Mouse (Mus musculus) G1E-ER4 (cell line): ENCODE data around the gene Gm20388. TPM values are rescaled to one million over a fixed set of nuclear protein-coding genes. Genes with fewer than 3 reads are reported as not detected.

Experiments used
- GATA1 ChIP-seq: IDR thresholded peaks from one replicate; pipeline ENCODE4 v1.8.0; 2012; ENCODE audit warnings: low read length, inconsistent platforms
- polyA plus RNA-seq: library from polyadenylated mRNA; stranded (reverse); fragments of >175 nt; gene quantifications from 2 replicates; pipeline ENCODE4 v1.2.3, GENCODE M21; 2012

Gene Gm20388
- polyA plus RNA-seq, 1 experiment, result not detected

- TF ChIP-seq GATA1, result no peak
Observed at GRCm38 (mm10) chr8:121911987-121912386, 2001.3 kb downstream of the Gm20388 start.

DNA sequence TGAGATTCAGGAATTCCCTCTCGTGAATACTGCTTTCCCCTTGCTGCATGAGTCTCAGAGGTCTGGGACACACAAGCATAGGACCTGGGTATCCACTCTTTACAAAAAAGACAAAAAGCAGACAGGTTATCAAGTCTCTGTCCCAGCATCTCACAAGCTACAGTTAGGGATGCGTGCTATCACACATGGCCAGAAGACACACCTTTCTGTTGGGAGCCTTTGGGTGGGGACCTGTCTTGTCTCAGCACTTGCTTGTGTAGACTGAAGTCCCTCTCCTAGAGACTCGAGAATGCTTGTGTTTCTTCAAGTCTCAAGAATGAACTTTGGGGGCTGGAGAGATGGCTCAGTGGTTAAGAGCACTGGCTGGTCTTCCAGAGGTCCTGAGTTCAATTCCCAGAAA is 2002.2 kb downstream of the Gm20388 start:
- TF ChIP-seq GATA1, result no peak

DNA sequence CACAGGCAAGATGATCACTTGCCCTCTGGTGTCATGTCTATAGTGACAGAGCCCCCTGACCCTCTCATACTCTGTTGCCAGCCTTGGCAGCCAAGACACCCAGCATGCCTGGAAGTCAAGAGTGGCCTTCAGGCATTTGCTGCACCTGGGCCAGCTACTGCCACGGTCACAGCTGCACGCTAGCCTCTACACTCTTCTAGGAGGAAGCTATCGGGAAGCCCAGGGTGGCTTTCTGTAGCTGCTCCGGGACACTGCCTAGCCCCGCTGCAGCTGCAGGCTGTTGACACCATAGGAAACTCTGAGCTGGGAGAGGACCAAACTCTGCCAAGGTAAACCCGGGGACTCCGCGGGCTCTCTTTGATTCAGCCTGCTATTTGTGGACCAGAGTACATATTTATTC is 2002.7 kb downstream of the Gm20388 start:
- no peak for TF ChIP-seq GATA1

- no peak for TF ChIP-seq GATA1
Observed at GRCm38 (mm10) chr8:121919158-121919557, 2008.5 kb downstream of the Gm20388 start.

DNA sequence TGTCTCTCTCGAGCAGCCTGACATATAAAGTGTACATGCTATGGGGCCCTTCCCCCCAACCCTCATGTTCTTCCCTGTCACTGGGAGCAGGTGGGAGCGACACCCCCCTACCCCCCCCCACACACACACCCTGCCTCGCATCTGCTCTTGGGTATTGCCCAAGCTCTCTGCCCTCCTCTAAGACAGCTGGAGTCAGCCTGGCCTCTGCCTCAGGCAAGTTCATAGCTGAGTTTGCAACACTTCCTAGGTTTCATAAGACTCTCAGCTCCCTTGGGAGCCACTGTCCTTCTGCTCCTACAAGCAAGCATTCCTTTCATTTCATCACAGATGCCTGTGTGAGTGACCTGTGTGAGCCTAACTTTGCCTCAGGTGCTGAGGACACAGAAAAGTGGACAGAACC is 2009.1 kb downstream of the Gm20388 start:
- TF ChIP-seq GATA1, result no peak

GRCm38 (mm10) chr8:121921582-121921981 is 2010.9 kb downstream of the Gm20388 start:
- no peak for TF ChIP-seq GATA1

- TF ChIP-seq GATA1, result no peak
Observed at GRCm38 (mm10) chr8:121922101-121922500, 2011.5 kb downstream of the Gm20388 start.

- TF ChIP-seq GATA1, result no peak
Observed at GRCm38 (mm10) chr8:121924681-121925080, 2014.0 kb downstream of the Gm20388 start.

GRCm38 (mm10) chr8:121925624-121926023 is 2015.0 kb downstream of the Gm20388 start:
- no peak for TF ChIP-seq GATA1

GRCm38 (mm10) chr8:121926266-121926665 is 2015.6 kb downstream of the Gm20388 start:
- TF ChIP-seq GATA1, result no peak

GRCm38 (mm10) chr8:121927316-121927715 is 2016.7 kb downstream of the Gm20388 start:
- TF ChIP-seq GATA1, result no peak

DNA sequence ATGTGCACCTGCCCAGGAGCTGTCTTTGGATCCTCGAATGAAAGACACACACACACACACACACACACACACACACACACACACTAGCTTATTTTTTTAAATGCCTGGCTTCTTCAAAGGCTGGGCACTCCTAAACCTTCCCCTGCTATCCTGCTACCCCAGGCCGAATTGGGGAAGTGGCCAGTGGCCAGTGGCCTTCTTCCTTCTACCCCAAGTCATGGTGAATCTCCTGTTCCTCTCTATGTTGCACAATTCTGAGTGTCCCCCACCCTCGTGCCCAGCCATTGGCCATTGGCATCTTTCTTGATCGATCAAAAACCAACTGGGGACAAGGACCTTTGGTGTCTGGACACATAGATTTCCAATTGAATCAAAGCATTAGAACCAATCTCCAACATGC is 2019.4 kb downstream of the Gm20388 start:
- no peak for TF ChIP-seq GATA1

- no peak for TF ChIP-seq GATA1
Observed at GRCm38 (mm10) chr8:121931571-121931970, 2020.9 kb downstream of the Gm20388 start.

DNA sequence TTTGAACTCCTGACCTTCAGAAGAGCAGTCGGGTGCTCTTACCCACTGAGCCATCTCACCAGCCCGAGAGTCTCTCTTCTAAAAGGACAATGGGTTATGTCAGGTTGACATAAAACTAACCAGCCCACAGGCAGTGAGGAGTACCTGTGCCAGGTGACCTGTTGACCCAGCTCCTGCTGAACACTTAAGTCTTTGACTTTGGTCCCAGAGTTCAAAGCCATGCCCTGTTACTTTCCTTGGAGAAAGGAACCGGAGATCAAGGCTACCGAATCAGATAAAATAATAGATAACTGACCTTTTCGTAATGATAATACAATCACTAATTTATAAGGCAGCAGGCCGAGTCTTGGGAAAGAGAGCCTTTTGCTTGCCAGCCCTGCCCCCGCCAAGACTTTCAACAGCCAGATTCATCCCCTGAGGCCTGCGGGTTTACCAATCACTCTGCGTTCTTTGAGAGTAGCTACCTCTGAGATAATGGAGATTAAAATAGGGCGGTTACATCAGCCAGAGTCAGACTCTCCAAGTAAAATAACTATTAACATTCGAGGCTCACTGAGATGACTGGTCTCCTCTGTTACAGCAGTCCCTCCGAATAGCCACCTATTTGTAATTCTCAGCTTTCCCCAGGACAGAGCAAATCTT is 2021.5 kb downstream of the Gm20388 start:
- TF ChIP-seq GATA1, result no peak

DNA sequence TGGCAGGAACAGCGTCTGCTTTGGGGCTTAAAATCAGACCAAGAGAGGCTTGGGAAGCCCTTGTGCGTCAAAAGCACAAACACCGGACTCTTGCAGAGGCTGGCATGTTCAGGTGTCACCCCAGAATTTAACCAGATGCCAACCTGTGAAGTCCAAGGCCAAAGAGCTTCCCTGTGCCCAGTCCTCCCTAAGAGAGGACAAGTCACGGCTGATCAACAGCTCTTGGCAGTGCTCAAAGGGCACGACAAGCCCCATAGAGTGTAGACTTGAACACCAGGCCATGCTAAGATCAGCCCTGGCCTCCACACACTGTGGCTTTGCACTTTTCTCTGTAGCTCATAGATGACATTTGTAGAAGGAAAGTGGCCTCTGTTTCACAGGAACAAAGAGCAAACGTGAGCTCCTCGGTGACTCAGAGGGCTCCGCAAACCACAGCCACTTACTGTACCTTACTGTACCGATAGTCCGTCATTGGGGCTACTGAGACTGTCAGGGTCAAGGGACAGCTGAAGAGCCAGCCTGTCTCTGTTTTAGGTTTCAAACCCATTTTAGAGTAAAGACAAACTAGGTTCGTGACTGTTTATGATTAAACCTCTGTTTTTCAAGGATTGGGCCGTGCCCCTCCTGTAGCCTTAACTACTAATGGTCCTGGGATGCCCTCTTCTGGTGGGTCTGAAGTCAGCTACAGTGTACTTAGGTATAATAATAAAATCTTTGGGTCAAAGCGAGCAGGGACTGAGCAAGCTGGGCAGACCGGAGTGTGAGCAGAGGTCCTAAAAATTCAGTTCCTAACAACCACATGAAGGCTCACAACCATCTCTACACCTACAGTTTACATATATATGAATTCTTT is 2022.3 kb downstream of the Gm20388 start:
- no peak for TF ChIP-seq GATA1

DNA sequence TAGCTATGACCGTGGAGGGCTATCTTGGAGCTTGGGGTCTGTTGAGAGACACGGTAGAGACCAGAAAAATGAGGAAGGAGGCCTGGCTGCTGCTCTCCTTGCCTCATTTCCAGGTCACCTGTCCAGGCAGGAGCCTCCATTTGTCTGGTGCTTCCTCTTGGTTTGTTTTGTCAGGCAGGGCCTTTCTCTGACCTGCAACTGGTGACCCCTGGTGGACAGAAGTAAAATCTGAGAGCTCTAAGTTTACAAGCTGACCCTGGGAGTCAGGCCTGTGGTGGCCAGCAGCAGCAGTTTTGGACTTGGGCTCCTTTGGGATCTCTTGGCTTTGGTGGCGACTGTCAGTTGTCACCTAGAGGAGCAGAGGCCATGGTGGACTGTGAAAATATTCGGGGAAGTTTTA is 2023.9 kb downstream of the Gm20388 start:
- no peak for TF ChIP-seq GATA1

- no peak for TF ChIP-seq GATA1
Observed at GRCm38 (mm10) chr8:121934923-121935322, 2024.3 kb downstream of the Gm20388 start.
